Mouse (Mus musculus): ENCODE results near the gene Hsf2bp. TPM values are rescaled to one million over a fixed set of nuclear protein-coding genes. Genes with fewer than 3 reads are reported as not detected.

The Hsf2bp gene
- polyA plus RNA-seq, 1 experiment from 2014 or later: 0.26 TPM

GRCm38 (mm10) chr17:31962930-31963329 is 73.2 kb downstream of the Hsf2bp start:
- Histone ChIP-seq H3K4me3 (no peak overlapping the region), H3K36me3 (no peaks in the 10 kb centered on the region), H3K4me1 (replicated peaks) (peaks cover 7% of the 10 kb centered on the region), H3K4me2 (no peak overlapping the region), H3K9ac (no peak overlapping the region), H3K9me3 (replicated peaks) (no peaks in the 10 kb centered on the region), H3K27ac (no peak overlapping the region), H3K27me3 (no peaks in the 10 kb centered on the region)
- ATAC-seq (replicated peaks; ENCODE audit: insufficient number of reproducible peaks, insufficient read depth, low FRiP score, low read depth): no peak
- 90% methylated on average over 4 of the region's 4 CpGs for WGBS

GRCm38 (mm10) chr17:31962281-31962680 is 73.9 kb downstream of the Hsf2bp start:
- no peaks in the 10 kb centered on the region for H3K27me3 ChIP-seq
- ATAC-seq (replicated peaks; ENCODE audit: insufficient number of reproducible peaks, insufficient read depth, low FRiP score, low read depth): no peak
- no peaks in the 10 kb centered on the region for H3K9me3 ChIP-seq (replicated peaks)
- no peak overlapping the region for H3K9ac ChIP-seq
- H3K4me2 ChIP-seq: no peak overlapping the region
- no peaks in the 10 kb centered on the region for H3K36me3 ChIP-seq
- H3K27ac ChIP-seq: no peak overlapping the region
- H3K4me3 ChIP-seq: no peak overlapping the region
- WGBS: 87% methylated on average over 5 of the region's 5 CpGs
- peaks cover 7% of the 10 kb centered on the region for H3K4me1 ChIP-seq (replicated peaks)

GRCm38 (mm10) chr17:31954551-31955140 is 81.5 kb downstream of the Hsf2bp start:
- Histone ChIP-seq H3K27ac (no peak overlapping the region), H3K9me3 (replicated peaks) (no peaks in the 10 kb centered on the region), H3K4me2 (no peak overlapping the region), H3K36me3 (no peaks in the 10 kb centered on the region), H3K27me3 (no peaks in the 10 kb centered on the region), H3K4me3 (no peak overlapping the region), H3K4me1 (replicated peaks) (no peaks in the 10 kb centered on the region), H3K9ac (no peak overlapping the region)
- ATAC-seq (replicated peaks; ENCODE audit: insufficient number of reproducible peaks, insufficient read depth, low FRiP score, low read depth): no peak
- WGBS: 85% methylated on average over 9 of the region's 9 CpGs

DNA sequence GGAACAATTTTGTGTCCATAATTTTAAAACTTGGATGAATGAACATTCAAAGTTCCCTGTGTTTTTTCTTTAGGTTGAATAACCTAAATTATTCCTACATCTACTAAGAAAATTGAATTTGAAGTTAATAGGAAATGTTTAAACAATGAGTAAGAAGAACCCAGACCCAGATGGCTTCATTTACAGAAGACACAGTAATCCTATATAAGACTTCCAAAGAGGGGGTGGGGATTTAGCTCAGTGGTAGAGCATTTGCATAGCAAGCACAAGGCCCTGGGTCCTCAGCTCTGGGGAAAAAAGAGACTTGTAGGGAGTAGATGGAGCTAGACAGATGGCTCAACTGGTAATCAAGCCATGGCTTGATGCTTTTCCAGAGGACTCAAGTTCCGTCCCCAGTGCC is 87.1 kb downstream of the Hsf2bp start:
- Histone ChIP-seq H3K9ac (no peak overlapping the region), H3K27ac (no peak overlapping the region), H3K4me2 (no peak overlapping the region), H3K27me3 (no peaks in the 10 kb centered on the region), H3K9me3 (replicated peaks) (no peaks in the 10 kb centered on the region), H3K4me3 (no peak overlapping the region), H3K4me1 (replicated peaks) (peaks cover 3% of the 10 kb centered on the region), H3K36me3 (no peaks in the 10 kb centered on the region)
- ATAC-seq (replicated peaks; ENCODE audit: insufficient number of reproducible peaks, insufficient read depth, low FRiP score, low read depth): no peak
- 90% methylated on average over 1 of the region's 1 CpGs for whole genome bisulfite sequencing

GRCm38 (mm10) chr17:31946436-31946835 is 89.7 kb downstream of the Hsf2bp start:
- Histone ChIP-seq H3K4me1 (replicated peaks) (peaks cover 13% of the 10 kb centered on the region), H3K9ac (no peak overlapping the region), H3K36me3 (no peaks in the 10 kb centered on the region), H3K4me3 (no peak overlapping the region), H3K9me3 (replicated peaks) (no peaks in the 10 kb centered on the region), H3K27ac (no peak overlapping the region), H3K4me2 (no peak overlapping the region), H3K27me3 (no peaks in the 10 kb centered on the region)
- WGBS: 90% methylated on average over 9 of the region's 9 CpGs
- no peak for ATAC-seq (replicated peaks; ENCODE audit: insufficient number of reproducible peaks, insufficient read depth, low FRiP score, low read depth)

DNA sequence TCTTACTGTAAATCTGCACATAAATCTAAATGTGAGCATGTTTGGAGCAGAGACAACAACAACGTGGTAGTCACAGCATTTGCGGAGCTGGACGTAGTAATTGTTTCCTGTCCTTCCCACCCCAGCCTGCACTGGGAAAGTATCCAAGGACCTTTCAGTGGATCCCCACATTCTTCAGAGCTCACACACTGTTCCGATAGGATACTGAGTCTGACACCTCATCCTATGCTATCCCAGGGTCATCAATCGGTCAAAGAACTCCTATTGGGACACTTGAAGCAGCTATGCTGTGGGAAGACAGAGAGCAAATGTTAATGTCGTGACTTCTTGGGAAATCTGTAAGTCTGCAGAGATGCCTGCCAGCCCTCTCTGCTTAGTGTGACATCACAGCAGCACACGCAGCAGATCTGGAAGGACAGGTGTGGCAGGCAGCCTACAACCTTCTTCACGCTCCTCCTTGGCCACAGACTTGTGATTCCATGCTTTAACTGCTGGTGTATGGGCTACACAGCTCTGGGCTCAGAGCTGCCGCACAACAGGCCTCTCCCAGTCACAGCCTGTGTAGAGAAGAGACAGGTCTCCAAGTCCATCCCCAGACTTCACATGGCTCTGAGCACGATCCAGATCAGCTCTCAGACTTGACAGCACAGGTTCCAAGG is 92.1 kb downstream of the Hsf2bp start:
- H3K36me3 ChIP-seq: no peaks in the 10 kb centered on the region
- H3K27ac ChIP-seq: no peak overlapping the region
- H3K27me3 ChIP-seq: no peaks in the 10 kb centered on the region
- no peaks in the 10 kb centered on the region for H3K9me3 ChIP-seq (replicated peaks)
- peaks cover 29% of the 10 kb centered on the region for H3K4me1 ChIP-seq (replicated peaks)
- 0 out of 2 replicates have a peak, but pooled peaks have one; percentile 47 for ATAC-seq (replicated peaks; ENCODE audit: insufficient number of reproducible peaks, insufficient read depth, low FRiP score, low read depth)
- 38% methylated on average over 10 of the region's 10 CpGs for WGBS
- no peak overlapping the region for H3K4me3 ChIP-seq
- H3K9ac ChIP-seq: no peak overlapping the region
- H3K4me2 ChIP-seq: no peak overlapping the region

GRCm38 (mm10) chr17:31941616-31942015 is 94.5 kb downstream of the Hsf2bp start:
- H3K27me3 ChIP-seq: no peaks in the 10 kb centered on the region
- 0 out of 2 replicates have a peak overlapping the region, but pooled peaks have one; percentile 25 for H3K27ac ChIP-seq
- H3K9ac ChIP-seq: no peak overlapping the region
- H3K9me3 ChIP-seq (replicated peaks): no peaks in the 10 kb centered on the region
- no peaks in the 10 kb centered on the region for H3K36me3 ChIP-seq
- H3K4me3 ChIP-seq: no peak overlapping the region
- 59% methylated on average over 4 of the region's 4 CpGs for WGBS
- ATAC-seq (replicated peaks; ENCODE audit: insufficient number of reproducible peaks, insufficient read depth, low FRiP score, low read depth): no peak
- H3K4me1 ChIP-seq (replicated peaks): peaks cover 40% of the 10 kb centered on the region
- H3K4me2 ChIP-seq: no peak overlapping the region

DNA sequence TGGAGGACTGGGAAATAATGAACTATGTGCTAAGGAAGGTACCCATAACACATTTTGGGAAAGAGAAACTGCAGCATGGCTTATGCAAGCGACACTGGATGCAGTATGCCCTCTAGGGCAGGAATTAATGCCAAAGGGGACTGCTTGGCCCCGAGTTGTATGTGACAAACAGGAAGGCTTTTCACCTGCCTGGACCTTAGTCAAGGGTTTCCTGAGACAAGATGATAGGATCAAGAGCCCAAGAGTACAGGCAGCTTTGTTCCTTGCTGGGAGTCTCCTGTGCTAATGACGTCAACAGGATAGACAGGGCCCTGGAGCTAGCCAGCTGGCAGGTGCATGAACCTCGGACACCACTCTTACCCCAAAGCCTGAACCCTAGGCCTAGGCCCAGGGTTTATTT is 95.5 kb downstream of the Hsf2bp start:
- Histone ChIP-seq H3K36me3 (no peaks in the 10 kb centered on the region), H3K4me2 (no peak overlapping the region), H3K27ac (peak overlapping the region; percentile 21; the same call in 1 of the 2 replicates), H3K4me3 (no peak overlapping the region), H3K9me3 (replicated peaks) (no peaks in the 10 kb centered on the region), H3K4me1 (replicated peaks) (peaks cover 42% of the 10 kb centered on the region), H3K9ac (no peak overlapping the region), H3K27me3 (no peaks in the 10 kb centered on the region)
- WGBS: 69% methylated on average over 4 of the region's 4 CpGs
- no peak for ATAC-seq (replicated peaks; ENCODE audit: insufficient number of reproducible peaks, insufficient read depth, low FRiP score, low read depth)

- no peaks in the 10 kb centered on the region for H3K27me3 ChIP-seq
- no peaks in the 10 kb centered on the region for H3K36me3 ChIP-seq
- WGBS: 73% methylated on average over 16 of the region's 16 CpGs
- no peak overlapping the region for H3K27ac ChIP-seq
- no peak for ATAC-seq (replicated peaks; ENCODE audit: insufficient number of reproducible peaks, insufficient read depth, low FRiP score, low read depth)
- H3K4me1 ChIP-seq (replicated peaks): peaks cover 42% of the 10 kb centered on the region
- no peaks in the 10 kb centered on the region for H3K9me3 ChIP-seq (replicated peaks)
- H3K4me2 ChIP-seq: no peak overlapping the region
- no peak overlapping the region for H3K4me3 ChIP-seq
- H3K9ac ChIP-seq: no peak overlapping the region
Observed at GRCm38 (mm10) chr17:31939292-31940060, 96.7 kb downstream of the Hsf2bp start.

DNA sequence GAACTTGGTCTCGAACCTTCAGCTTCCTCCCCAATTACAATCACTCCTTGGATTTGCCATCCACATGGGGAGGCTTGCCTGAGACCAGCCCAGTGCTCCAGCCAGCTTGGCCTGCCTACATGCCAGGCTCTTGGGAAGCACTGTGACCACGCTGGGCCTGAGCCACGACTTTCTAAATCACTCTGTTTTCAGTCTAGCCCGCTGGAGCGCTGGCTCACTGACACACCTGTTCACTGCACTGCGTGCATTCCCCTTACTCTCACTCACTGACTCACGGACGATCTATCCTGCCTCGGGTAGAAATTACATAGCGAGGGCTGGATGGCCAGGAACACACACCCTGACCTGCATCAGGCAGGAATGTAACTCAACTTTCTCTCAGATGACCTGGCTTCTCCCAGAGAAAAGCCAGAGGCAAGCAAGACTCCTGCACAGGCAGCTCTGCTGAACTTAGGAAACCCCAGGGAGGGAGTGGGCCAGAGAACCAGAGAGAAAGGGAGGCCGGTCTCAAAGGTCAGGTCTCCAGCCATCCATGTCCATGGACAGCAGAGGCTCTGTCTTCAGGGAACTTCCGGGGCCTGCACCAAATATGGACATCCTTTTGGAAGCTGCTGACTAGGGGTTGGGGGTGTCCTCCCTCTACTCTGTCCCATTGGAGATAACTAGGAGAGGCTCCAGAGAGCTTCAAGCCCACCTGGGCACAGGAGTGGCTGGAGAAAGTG is 97.4 kb downstream of the Hsf2bp start:
- Histone ChIP-seq H3K4me1 (replicated peaks) (peaks cover 35% of the 10 kb centered on the region), H3K4me3 (no peak overlapping the region), H3K9me3 (replicated peaks) (no peaks in the 10 kb centered on the region), H3K27ac (no peak overlapping the region), H3K9ac (no peak overlapping the region), H3K4me2 (no peak overlapping the region), H3K36me3 (no peaks in the 10 kb centered on the region), H3K27me3 (no peaks in the 10 kb centered on the region)
- ATAC-seq (replicated peaks; ENCODE audit: insufficient number of reproducible peaks, insufficient read depth, low FRiP score, low read depth): no peak
- 76% methylated on average over 12 of the region's 12 CpGs for WGBS

GRCm38 (mm10) chr17:31937141-31937554 is 99.0 kb downstream of the Hsf2bp start:
- Histone ChIP-seq H3K4me1 (replicated peaks) (peaks cover 37% of the 10 kb centered on the region), H3K4me2 (no peak overlapping the region), H3K9me3 (replicated peaks) (no peaks in the 10 kb centered on the region), H3K27ac (peak overlapping the region; percentile 42), H3K9ac (no peak overlapping the region), H3K27me3 (no peaks in the 10 kb centered on the region), H3K4me3 (no peak overlapping the region), H3K36me3 (no peaks in the 10 kb centered on the region)
- WGBS: 12% methylated on average over 3 of the region's 3 CpGs
- ATAC-seq (replicated peaks; ENCODE audit: insufficient number of reproducible peaks, insufficient read depth, low FRiP score, low read depth): peak; percentile 43; the same call in 1 of the 2 replicates

Measured in heart, embryonic 15.5 days (tissue).